Mouse (Mus musculus) neural tube, embryonic 15.5 days (tissue): Measurements from ENCODE around the gene Tex2. TPM values are rescaled to one million over a fixed set of nuclear protein-coding genes. Genes with fewer than 3 reads are reported as not detected.
"Not testable (repeated sequence)": the region's sequence is repeated elsewhere in the genome, so short reads cannot be mapped to it uniquely, and the experiment has no call there.

Experiments used
- ATAC-seq: fragments of 200-750 bp; cut with Nextera tagmentation; 2 replicates; pipeline ENCODE4 v1.8.0; 2017; ENCODE audit warnings: mild to moderate bottlenecking, moderate TSS enrichment, moderate library complexity; ENCODE audit not compliant: low FRiP score
- H3K27ac ChIP-seq: fragments of 300-500 bp; sonication (generic); replicated peaks from 2 replicates; pipeline ENCODE4 v1.5.1; 2015; ENCODE audit warnings: mild to moderate bottlenecking, inconsistent platforms
- H3K27me3 ChIP-seq: fragments of 300-500 bp; sonication (generic); replicated peaks from 2 replicates; pipeline ENCODE4 v1.6.1; 2015; ENCODE audit warnings: inconsistent platforms
- H3K36me3 ChIP-seq: fragments of 300-500 bp; sonication (generic); 2 replicates; pipeline ENCODE4 v1.6.1; 2015; ENCODE audit warnings: inconsistent platforms
- H3K4me1 ChIP-seq: fragments of 300-500 bp; sonication (generic); 2 replicates; pipeline ENCODE4 v1.6.1; 2015; ENCODE audit warnings: inconsistent platforms
- H3K4me2 ChIP-seq: fragments of 300-500 bp; sonication (generic); 2 replicates; pipeline ENCODE4 v1.6.1; 2015; ENCODE audit warnings: inconsistent platforms, mild to moderate bottlenecking, moderate library complexity
- H3K4me3 ChIP-seq: fragments of 300-500 bp; sonication (generic); replicated peaks from 2 replicates; pipeline ENCODE4 v1.5.1; 2015; ENCODE audit warnings: mild to moderate bottlenecking, inconsistent platforms
- H3K9ac ChIP-seq: fragments of 300-500 bp; sonication (generic); replicated peaks from 2 replicates; pipeline ENCODE4 v1.6.1; 2015; ENCODE audit warnings: mild to moderate bottlenecking, inconsistent platforms
- H3K9me3 ChIP-seq: fragments of 300-500 bp; sonication (generic); replicated peaks from 2 replicates; pipeline ENCODE4 v1.6.1; 2016; ENCODE audit warnings: inconsistent platforms
- WGBS: fragments of 180-500 bp; shearing (Covaris S2); methylation state at CpG from one replicate; pipeline ENCODE4 v1.1.7; 2015; ENCODE audit warnings: mixed read lengths; 5-methylcytosine and 5-hydroxymethylcytosine counted together
- polyA plus RNA-seq: library from polyadenylated mRNA; unstranded; fragments of >200 nt; fragmentation: Nextera tagmentation; extraction: Ambion mirVana; gene quantifications from 2 replicates; pipeline ENCODE4 v1.2.1, GENCODE M21; 2015

Gene Tex2
- polyA plus RNA-seq, 1 experiment from 2014 or later, result 35.1 TPM

DNA sequence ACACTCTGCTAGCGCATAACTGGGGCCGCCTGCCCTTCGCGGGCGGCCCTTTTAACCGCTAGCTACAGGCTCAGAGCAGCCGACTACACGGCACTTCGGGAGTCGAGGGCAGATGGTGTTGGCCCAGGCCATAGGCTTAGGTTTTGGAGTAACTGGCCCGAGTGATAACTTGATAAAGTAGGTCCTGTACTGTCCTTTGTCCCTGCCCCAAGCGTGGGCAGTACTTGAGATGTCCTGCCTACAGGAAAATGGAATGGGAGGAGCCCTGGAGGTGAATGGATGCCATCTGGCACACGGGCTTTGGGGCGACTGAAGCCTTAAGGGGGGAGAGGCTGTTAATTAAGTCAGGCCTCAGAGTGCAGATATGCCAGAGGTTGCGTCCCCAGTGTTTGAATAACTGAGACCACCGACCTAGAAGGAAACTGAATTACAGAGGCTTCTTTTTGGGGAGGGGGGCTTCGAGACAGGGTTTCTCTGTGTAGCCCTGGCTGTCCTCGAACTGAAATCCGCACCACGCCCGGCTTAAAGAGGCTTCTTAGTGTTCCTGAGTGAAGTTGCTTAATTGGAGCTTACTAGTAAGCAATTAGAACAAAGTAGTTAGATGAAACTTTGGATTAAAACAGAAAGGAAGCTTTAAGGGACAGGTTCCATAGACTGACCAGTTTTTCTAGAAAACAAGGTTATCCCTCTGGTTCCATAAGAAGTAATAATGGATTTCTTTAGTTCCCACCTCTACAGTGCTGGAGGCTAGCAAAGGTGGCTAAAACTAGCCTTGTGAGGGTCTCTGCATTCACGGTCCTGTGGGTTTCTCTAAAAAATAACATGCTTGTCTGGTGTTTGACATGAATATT, 111.7 kb downstream of the Tex2 start:
- Histone ChIP-seq H3K4me3 (peak overlapping the region; percentile 83), H3K9me3 (no peaks in the 10 kb centered on the region), H3K27me3 (no peaks in the 10 kb centered on the region), H3K27ac (peak overlapping the region; percentile 98), H3K36me3 (peaks cover 4% of the 10 kb centered on the region; the same call in 1 of the 2 replicates), H3K4me1 (peaks cover 15% of the 10 kb centered on the region), H3K4me2 (peak overlapping the region; percentile 68), H3K9ac (peak overlapping the region; percentile 99)
- under 1% methylated on average over 22 of the region's 22 CpGs for WGBS
- peak; percentile 69 for ATAC-seq

DNA sequence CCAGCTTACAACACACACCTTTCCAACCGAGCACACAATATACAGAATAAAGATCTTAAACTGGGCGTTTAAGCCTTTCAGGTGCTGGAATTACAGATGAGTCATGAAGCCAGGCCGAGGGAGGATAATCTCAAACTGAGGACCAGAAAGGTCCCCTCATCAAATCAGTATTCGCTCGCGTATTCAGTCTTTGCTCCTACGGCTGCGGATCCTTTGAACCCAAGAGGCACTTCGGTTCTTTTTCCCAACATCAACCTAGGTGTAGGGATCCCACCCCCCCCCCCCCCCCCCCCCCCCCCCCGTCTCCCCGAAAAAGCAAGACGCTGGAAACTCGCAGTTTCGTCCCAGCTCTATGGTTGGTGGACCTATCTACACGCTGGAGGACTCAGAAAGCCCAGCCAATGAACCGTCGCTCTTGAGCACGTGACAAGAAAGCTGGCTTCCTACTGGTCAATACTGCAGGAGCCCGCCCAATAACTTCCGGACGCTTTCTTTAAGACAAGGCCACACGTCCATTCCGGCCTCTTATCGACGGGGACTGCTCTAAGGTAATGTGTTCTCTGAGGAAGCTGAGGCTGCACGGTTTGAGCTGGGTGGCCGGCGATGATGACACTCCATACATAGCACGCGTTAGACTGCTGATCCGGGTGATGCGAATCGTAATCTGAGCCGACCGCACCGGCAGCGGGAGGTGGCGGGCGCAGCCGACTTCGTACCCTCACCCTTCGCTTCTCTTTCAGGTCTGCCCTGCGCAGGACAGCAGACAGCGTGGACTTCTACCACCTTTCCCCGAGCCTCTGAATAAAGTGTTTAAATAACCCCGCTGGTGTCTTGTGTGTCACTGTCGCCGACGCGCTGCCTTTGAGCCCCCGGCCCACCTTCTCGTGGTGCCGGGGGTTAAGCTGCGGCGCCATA, 112.6 kb downstream of the Tex2 start:
- no peaks in the 10 kb centered on the region for H3K36me3 ChIP-seq
- ATAC-seq, result peak; percentile 98
- peak overlapping the region; percentile 99 for H3K9ac ChIP-seq
- peaks cover 15% of the 10 kb centered on the region for H3K4me1 ChIP-seq
- peak overlapping the region; percentile 83 for H3K4me3 ChIP-seq
- H3K4me2 ChIP-seq, result peak overlapping the region; percentile 68
- no peaks in the 10 kb centered on the region for H3K9me3 ChIP-seq
- H3K27me3 ChIP-seq, result no peaks in the 10 kb centered on the region
- peak overlapping the region; percentile 98 for H3K27ac ChIP-seq
- under 1% methylated on average over 52 of the region's 55 CpGs for WGBS

DNA sequence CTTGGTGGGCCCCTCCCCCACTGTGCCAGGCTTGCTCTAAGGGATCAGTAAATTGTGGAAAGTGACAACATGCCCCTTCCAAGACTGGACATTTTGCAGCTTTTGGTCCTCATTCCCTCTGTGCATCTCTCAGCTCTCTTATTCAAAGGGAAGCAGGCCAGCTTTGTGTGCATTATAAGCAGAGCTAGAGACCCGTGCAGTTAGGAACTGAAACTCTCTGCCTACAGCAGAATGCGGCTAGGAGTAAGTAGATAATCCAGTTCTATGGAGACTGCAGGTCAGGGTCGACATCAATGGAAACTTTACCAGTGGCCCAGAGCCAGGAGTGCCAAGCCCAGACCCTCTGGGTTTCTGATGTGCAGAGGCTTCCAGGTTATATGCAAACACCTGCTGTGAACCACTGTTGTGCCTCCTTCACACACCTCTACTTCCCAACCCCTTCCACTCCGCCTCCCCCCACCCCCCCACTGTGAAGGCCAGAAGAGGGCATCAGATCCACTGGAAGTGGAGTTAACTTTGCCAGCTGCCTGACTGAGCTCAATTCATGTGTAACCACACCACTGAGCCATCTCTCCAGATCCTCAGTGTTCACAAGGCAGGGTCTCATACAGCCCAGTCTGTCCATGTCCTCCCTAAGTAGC, 114.4 kb downstream of the Tex2 start:
- H3K9me3 ChIP-seq, result no peaks in the 10 kb centered on the region
- ATAC-seq, result no peak
- peaks cover 15% of the 10 kb centered on the region for H3K4me1 ChIP-seq
- H3K27me3 ChIP-seq, result no peaks in the 10 kb centered on the region
- no peak overlapping the region for H3K4me3 ChIP-seq
- no peak overlapping the region for H3K27ac ChIP-seq
- no peak overlapping the region for H3K4me2 ChIP-seq
- 44% methylated on average over 4 of the region's 4 CpGs for WGBS
- no peak overlapping the region for H3K9ac ChIP-seq
- no peaks in the 10 kb centered on the region for H3K36me3 ChIP-seq

DNA sequence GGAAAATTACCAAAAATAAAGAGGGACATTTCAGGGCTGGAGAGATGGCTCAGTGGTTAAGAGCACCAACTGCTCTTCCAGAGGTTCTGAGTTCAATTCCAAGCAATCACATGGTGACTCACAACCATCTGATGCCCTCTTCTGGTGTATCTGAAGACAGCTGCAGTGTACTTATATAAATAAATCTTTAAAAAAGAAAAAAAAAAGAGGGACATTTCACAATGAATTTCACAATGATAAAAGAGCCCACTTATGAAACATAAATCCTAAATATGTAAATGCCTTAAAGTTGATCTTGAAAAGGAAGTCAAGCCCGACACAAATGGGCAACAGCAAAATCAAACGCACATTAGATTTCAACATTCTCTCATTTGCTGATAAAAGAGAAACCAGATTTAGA, 115.3 kb downstream of the Tex2 start:
- H3K4me3 ChIP-seq, result no peak overlapping the region
- no peaks in the 10 kb centered on the region for H3K27me3 ChIP-seq
- WGBS, result 94% methylated on average over 2 of the region's 2 CpGs
- no peak overlapping the region for H3K4me2 ChIP-seq
- ATAC-seq, result no peak
- peaks cover 15% of the 10 kb centered on the region for H3K4me1 ChIP-seq
- H3K9ac ChIP-seq, result no peak overlapping the region
- no peak overlapping the region for H3K27ac ChIP-seq
- H3K9me3 ChIP-seq, result no peaks in the 10 kb centered on the region
- H3K36me3 ChIP-seq, result no peaks in the 10 kb centered on the region

DNA sequence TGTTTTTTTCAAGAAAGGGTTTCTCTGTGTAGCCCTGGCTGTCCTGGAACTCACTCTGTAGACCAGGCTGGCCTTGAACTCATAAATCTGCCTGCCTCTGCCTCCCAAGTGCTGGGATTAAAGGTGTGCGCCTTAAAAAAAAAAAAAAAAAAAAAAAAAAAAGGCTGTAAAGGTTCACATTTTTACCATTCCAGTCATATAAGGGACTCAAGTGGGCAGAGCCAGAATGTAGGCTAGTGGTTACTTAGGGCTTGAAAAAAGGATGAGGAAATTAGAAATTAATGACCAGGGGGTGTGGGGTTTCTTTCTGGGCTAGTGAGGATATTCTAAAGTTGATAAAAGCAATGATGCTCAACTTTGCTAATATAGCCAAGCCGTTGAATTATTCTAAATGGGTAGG, 116.2 kb downstream of the Tex2 start:
- not testable (repeated sequence) for H3K36me3 ChIP-seq, H3K4me3 ChIP-seq, H3K4me2 ChIP-seq, H3K27ac ChIP-seq, H3K9me3 ChIP-seq, H3K9ac ChIP-seq, ATAC-seq, H3K27me3 ChIP-seq, H3K4me1 ChIP-seq
- WGBS, result 100% methylated on average over 2 of the region's 2 CpGs

GRCm38 (mm10) chr11:106492984-106493669, 120.1 kb downstream of the Tex2 start:
- WGBS, result 82% methylated on average over 7 of the region's 7 CpGs
- ATAC-seq, result no peak
- Histone ChIP-seq H3K9me3 (no peaks in the 10 kb centered on the region), H3K27me3 (no peaks in the 10 kb centered on the region), H3K4me3 (no peak overlapping the region), H3K27ac (no peak overlapping the region), H3K4me2 (no peak overlapping the region), H3K4me1 (peaks cover 2% of the 10 kb centered on the region), H3K9ac (no peak overlapping the region), H3K36me3 (no peaks in the 10 kb centered on the region)

DNA sequence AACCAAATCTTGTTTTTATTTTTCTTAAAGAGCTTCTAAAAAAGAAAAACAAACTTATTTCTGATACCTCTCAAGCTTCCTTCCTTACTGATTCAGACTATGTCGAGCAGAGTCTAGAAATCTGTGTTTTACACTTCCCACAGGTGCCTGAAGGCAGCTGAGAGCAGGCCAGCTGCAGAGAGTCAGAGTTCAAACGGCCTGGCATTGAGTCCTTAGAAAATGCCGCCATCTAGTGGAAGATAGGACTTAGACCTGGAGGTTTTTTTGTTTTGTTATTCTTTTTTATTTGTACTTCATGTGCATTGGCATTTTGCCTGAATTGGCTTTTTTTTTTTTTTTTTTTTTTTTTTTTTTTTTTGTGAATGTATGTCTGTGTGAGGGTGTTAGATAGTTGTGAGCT, 121.8 kb downstream of the Tex2 start:
- Histone ChIP-seq H3K36me3 (no peaks in the 10 kb centered on the region), H3K9ac (no peak overlapping the region), H3K4me3 (no peak overlapping the region), H3K9me3 (no peaks in the 10 kb centered on the region), H3K4me2 (no peak overlapping the region), H3K4me1 (peaks cover 10% of the 10 kb centered on the region), H3K27ac (no peak overlapping the region), H3K27me3 (no peaks in the 10 kb centered on the region)
- under 1% methylated on average over 3 of the region's 3 CpGs for WGBS
- ATAC-seq, result no peak

GRCm38 (mm10) chr11:106490600-106490999, 122.6 kb downstream of the Tex2 start:
- ATAC-seq, H3K9ac ChIP-seq, H3K27me3 ChIP-seq, H3K9me3 ChIP-seq, H3K36me3 ChIP-seq, H3K27ac ChIP-seq, H3K4me3 ChIP-seq, H3K4me2 ChIP-seq: not testable (repeated sequence)
- peaks cover 15% of the 10 kb centered on the region for H3K4me1 ChIP-seq
- WGBS, result 90% methylated on average over 6 of the region's 6 CpGs

- H3K4me2 ChIP-seq, result no peak overlapping the region
- no peak overlapping the region for H3K9ac ChIP-seq
- ATAC-seq, result no peak
- peaks cover 15% of the 10 kb centered on the region for H3K4me1 ChIP-seq
- 52% methylated on average over 10 of the region's 10 CpGs for WGBS
- H3K36me3 ChIP-seq, result no peaks in the 10 kb centered on the region
- H3K27me3 ChIP-seq, result no peaks in the 10 kb centered on the region
- no peak overlapping the region for H3K4me3 ChIP-seq
- H3K27ac ChIP-seq, result no peak overlapping the region
- H3K9me3 ChIP-seq, result no peaks in the 10 kb centered on the region
Measured at GRCm38 (mm10) chr11:106490057-106490456, 123.2 kb downstream of the Tex2 start.

DNA sequence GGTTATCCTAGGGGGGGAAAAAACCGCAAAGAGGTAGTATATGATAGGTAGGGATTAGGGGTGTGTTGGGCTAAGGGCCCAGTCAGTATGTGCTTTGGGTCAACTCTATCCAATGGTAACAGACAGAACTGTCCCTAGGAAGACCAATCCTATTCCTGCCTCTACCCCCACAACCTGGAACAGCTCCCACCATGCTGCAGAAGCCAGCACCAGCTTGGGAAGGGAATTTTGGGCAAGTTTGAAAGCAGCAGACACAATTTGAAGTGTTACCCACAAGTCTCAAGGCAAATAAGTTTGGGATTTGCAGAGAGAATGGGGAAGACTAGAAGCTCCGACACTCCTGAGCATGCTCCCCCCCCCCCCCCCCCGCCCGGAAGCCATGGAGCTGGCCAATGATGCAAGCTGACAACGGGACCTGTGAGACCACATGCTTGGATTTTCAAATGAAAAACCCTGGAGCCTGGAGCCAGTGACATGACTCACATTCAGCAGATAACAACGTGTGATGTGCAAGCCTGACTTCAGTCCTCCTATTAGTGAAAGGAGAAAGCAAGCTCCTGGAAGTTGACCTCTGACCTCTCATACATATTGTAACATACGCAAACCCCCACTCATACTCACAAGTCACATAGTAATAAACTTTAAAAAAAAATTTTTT, 124.1 kb downstream of the Tex2 start:
- H3K27ac ChIP-seq, result no peak overlapping the region
- H3K4me2 ChIP-seq, result no peak overlapping the region
- WGBS, result 74% methylated on average over 6 of the region's 7 CpGs
- no peaks in the 10 kb centered on the region for H3K9me3 ChIP-seq
- peaks cover 15% of the 10 kb centered on the region for H3K4me1 ChIP-seq
- H3K9ac ChIP-seq, result no peak overlapping the region
- no peaks in the 10 kb centered on the region for H3K36me3 ChIP-seq
- no peak overlapping the region for H3K4me3 ChIP-seq
- H3K27me3 ChIP-seq, result no peaks in the 10 kb centered on the region
- ATAC-seq, result no peak
